13 mouse cellular contexts compared by ENCODE assay signal in the genomic region with DNA sequence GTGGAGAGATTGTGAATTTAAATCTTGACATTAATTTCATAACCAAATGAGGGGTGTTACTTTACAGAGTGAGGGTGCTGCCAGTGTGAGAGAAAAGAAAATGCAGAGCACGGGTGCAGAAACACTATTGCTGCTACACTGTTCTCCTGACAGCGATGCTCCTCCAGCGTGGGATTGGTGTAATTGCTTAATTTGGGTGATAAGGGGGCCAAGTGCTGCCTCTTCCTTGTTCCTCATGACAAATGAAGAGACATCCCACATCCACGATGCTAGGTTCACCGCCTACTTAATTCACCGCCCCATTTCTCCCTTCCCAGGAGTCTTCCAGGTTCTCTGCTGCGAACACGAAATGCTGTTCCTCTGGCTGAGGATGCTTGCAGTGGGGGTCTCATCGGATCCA.
DNase-seq lines count a peak whose midpoint lies in the region; ATAC-seq and TF ChIP-seq lines count a peak whose summit lies in the region.
"Had no signal": no experiment of that assay in that cellular context is flagged by ENCODE, and none has a peak within 500 bp of the region (broad histone marks: within the 10 kb centered on the region; RNA-seq: fewer than 3 reads in every experiment).

No protein-coding gene starts in this region.

- H3K27ac ChIP-seq in forebrain, embryonic 13.5 days: peak overlapping the region; percentile 51; the same call in 1 of the 2 replicates
- H3K27ac ChIP-seq in forebrain, embryonic 10.5 days: no peak overlapping the region
- peak overlapping the region; percentile 14 for H3K27ac ChIP-seq in midbrain, embryonic 13.5 days
- no peak overlapping the region for H3K27ac ChIP-seq in midbrain, embryonic 14.5 days (replicated peaks; ENCODE audit: low read depth, low read length)
- H3K27ac ChIP-seq in hindbrain, embryonic 15.5 days (replicated peaks): peak overlapping the region; percentile 30
- 0 out of 2 replicates have a peak overlapping the region, but pooled peaks have one; percentile 8 for H3K27ac ChIP-seq in olfactory bulb, adult 2 months (ENCODE audit: insufficient read depth, low read depth, low read length)
- H3K27ac ChIP-seq: heart, embryonic 13.5 days had no signal

- ATAC-seq in forebrain, embryonic 13.5 days: no peak
- ATAC-seq in midbrain, embryonic 13.5 days: no peak
- ATAC-seq in midbrain, embryonic 14.5 days (ENCODE audit: low FRiP score, low TSS enrichment): no peak
- no peak for ATAC-seq in hindbrain, embryonic 15.5 days (ENCODE audit: low FRiP score, low read depth)
- ATAC-seq: inflammation-experienced regulatory T-cells, adult 6 months had no signal

- 76% methylated on average over 9 of the region's 9 CpGs for WGBS in forebrain, embryonic 13.5 days
- WGBS in forebrain, embryonic 10.5 days: 89% methylated on average over 9 of the region's 9 CpGs
- WGBS in midbrain, embryonic 13.5 days: 75% methylated on average over 9 of the region's 9 CpGs
- 71% methylated on average over 9 of the region's 9 CpGs for WGBS in midbrain, embryonic 14.5 days
- 59% methylated on average over 9 of the region's 9 CpGs for WGBS in hindbrain, embryonic 15.5 days
- 20% methylated on average over 9 of the region's 9 CpGs for WGBS in olfactory bulb, adult 2 months

- H3K36me3 ChIP-seq in forebrain, embryonic 13.5 days (ENCODE audit: poor library complexity, severe bottlenecking): no peaks in the 10 kb centered on the region
- H3K36me3 ChIP-seq in forebrain, embryonic 10.5 days (replicated peaks): no peaks in the 10 kb centered on the region
- 0 out of 2 replicates have a peak, but pooled peaks cover 3% of the 10 kb centered on the region for H3K36me3 ChIP-seq in midbrain, embryonic 13.5 days
- no peaks in the 10 kb centered on the region for H3K36me3 ChIP-seq in midbrain, embryonic 14.5 days (ENCODE audit: control insufficient read depth, insufficient read depth, low read length)
- no peaks in the 10 kb centered on the region for H3K36me3 ChIP-seq in hindbrain, embryonic 15.5 days
- H3K36me3 ChIP-seq: heart, embryonic 13.5 days had no signal

- no peaks in the 10 kb centered on the region; the same call in 1 of the 2 replicates for H3K9me3 ChIP-seq in forebrain, embryonic 13.5 days (replicated peaks)
- H3K9me3 ChIP-seq in forebrain, embryonic 10.5 days: no peaks in the 10 kb centered on the region
- H3K9me3 ChIP-seq in midbrain, embryonic 13.5 days: no peaks in the 10 kb centered on the region
- no peaks in the 10 kb centered on the region for H3K9me3 ChIP-seq in midbrain, embryonic 14.5 days (ENCODE audit: control insufficient read depth, low read length)
- no peaks in the 10 kb centered on the region for H3K9me3 ChIP-seq in hindbrain, embryonic 15.5 days
- H3K9me3 ChIP-seq: heart, embryonic 13.5 days had no signal

- DNase-seq in forebrain, embryonic 10.5 days (ENCODE audit: extremely low spot score, low spot score): no peak
- no peak for DNase-seq in midbrain, embryonic 14.5 days
- DNase-seq in cerebellum, adult 8-10 months: no peak
- no peak for DNase-seq in urinary bladder, adult 18-20 months (ENCODE audit: low spot score in 2 of 2)
- DNase-seq: adrenal gland, adult 2 months; gastrocnemius, postnatal 14 days; thymus, postnatal 14 days had no signal

- no peaks in the 10 kb centered on the region for H3K27me3 ChIP-seq in forebrain, embryonic 13.5 days
- peaks cover 28% of the 10 kb centered on the region for H3K27me3 ChIP-seq in forebrain, embryonic 10.5 days (ENCODE audit: poor library complexity, severe bottlenecking)
- H3K27me3 ChIP-seq in midbrain, embryonic 13.5 days: no peaks in the 10 kb centered on the region
- H3K27me3 ChIP-seq in midbrain, embryonic 14.5 days (ENCODE audit: control insufficient read depth, insufficient read depth, low read length): no peaks in the 10 kb centered on the region
- no peaks in the 10 kb centered on the region for H3K27me3 ChIP-seq in hindbrain, embryonic 15.5 days

- no peak overlapping the region for H3K9ac ChIP-seq in forebrain, embryonic 13.5 days
- H3K9ac ChIP-seq in midbrain, embryonic 13.5 days (replicated peaks): no peak overlapping the region
- no peak overlapping the region for H3K9ac ChIP-seq in midbrain, embryonic 14.5 days (replicated peaks; ENCODE audit: low read length)
- H3K9ac ChIP-seq in hindbrain, embryonic 15.5 days: no peak overlapping the region
- H3K9ac ChIP-seq: heart, embryonic 13.5 days had no signal

- H3K4me1 ChIP-seq in forebrain, embryonic 13.5 days: peaks cover 35% of the 10 kb centered on the region
- peaks cover 4% of the 10 kb centered on the region; the same call in 1 of the 2 replicates for H3K4me1 ChIP-seq in forebrain, embryonic 10.5 days
- H3K4me1 ChIP-seq in midbrain, embryonic 13.5 days (replicated peaks): peaks cover 36% of the 10 kb centered on the region
- H3K4me1 ChIP-seq in midbrain, embryonic 14.5 days (ENCODE audit: control insufficient read depth, insufficient read depth, low read length): peaks cover 35% of the 10 kb centered on the region
- peaks cover 35% of the 10 kb centered on the region for H3K4me1 ChIP-seq in hindbrain, embryonic 15.5 days (replicated peaks)
- H3K4me1 ChIP-seq in olfactory bulb, adult 2 months (ENCODE audit: control insufficient read depth, insufficient read depth, low read length): peaks cover 21% of the 10 kb centered on the region

- H3K4me2 ChIP-seq in forebrain, embryonic 13.5 days: no peak overlapping the region
- no peak overlapping the region for H3K4me2 ChIP-seq in midbrain, embryonic 13.5 days (replicated peaks)
- H3K4me2 ChIP-seq in midbrain, embryonic 14.5 days (ENCODE audit: low read length): no peak overlapping the region
- H3K4me2 ChIP-seq in hindbrain, embryonic 15.5 days: no peak overlapping the region
- H3K4me2 ChIP-seq: heart, embryonic 13.5 days had no signal

- no peak for TF ChIP-seq POLR2A in olfactory bulb, adult 2 months (IDR thresholded peaks at IDR 0.05; ENCODE audit: insufficient read depth, low read depth, low read length)

- H3K4me3 ChIP-seq in forebrain, embryonic 13.5 days: no peak overlapping the region
- no peak overlapping the region for H3K4me3 ChIP-seq in forebrain, embryonic 10.5 days
- H3K4me3 ChIP-seq in midbrain, embryonic 13.5 days (replicated peaks): no peak overlapping the region
- no peak overlapping the region for H3K4me3 ChIP-seq in midbrain, embryonic 14.5 days (replicated peaks; ENCODE audit: low read depth, low read length)
- no peak overlapping the region for H3K4me3 ChIP-seq in hindbrain, embryonic 15.5 days
- no peak overlapping the region for H3K4me3 ChIP-seq in olfactory bulb, adult 2 months (ENCODE audit: insufficient read depth, low read depth, low read length)
- H3K4me3 ChIP-seq: heart, embryonic 13.5 days had no signal

- TF ChIP-seq CTCF in olfactory bulb, adult 2 months (IDR thresholded peaks at IDR 0.05; ENCODE audit: insufficient read depth, low read depth, low read length): no peak

Comparison
In these comparisons a context has a peak if more than half of its experiments do, and no peak if none do; other contexts are left out.
1. H3K27ac ChIP-seq: peak in forebrain, embryonic 13.5 days (single experiment), midbrain, embryonic 13.5 days (single experiment), hindbrain, embryonic 15.5 days (single experiment) and olfactory bulb, adult 2 months (single experiment); none in forebrain, embryonic 10.5 days (single experiment) and midbrain, embryonic 14.5 days (single experiment).